Mouse (Mus musculus) skeletal muscle tissue, adult 2 months (tissue): ENCODE measurements around the gene Kremen1.

Source experiments
- DNase-seq: peaks from one replicate; pipeline ENCODE4 v3.0.0-alpha.2; 2012; ENCODE audit warnings: low read depth, low spot score

Kremen1 gene

GRCm38 (mm10) chr11:5269846-5270461, 8.6 kb upstream of the Kremen1 start:
- DNase-seq: no peak

GRCm38 (mm10) chr11:5265764-5266163, 4.4 kb upstream of the Kremen1 start:
- DNase-seq: peak; percentile 54

- no peak for DNase-seq
These were observed 1.8 kb upstream of the Kremen1 start for GRCm38 (mm10) chr11:5263078-5263730.

GRCm38 (mm10) chr11:5260942-5261459, 357 bp downstream of the Kremen1 start:
- no peak for DNase-seq

- DNase-seq: no peak
These were observed 1.3 kb downstream of the Kremen1 start for GRCm38 (mm10) chr11:5259944-5260598.

DNA sequence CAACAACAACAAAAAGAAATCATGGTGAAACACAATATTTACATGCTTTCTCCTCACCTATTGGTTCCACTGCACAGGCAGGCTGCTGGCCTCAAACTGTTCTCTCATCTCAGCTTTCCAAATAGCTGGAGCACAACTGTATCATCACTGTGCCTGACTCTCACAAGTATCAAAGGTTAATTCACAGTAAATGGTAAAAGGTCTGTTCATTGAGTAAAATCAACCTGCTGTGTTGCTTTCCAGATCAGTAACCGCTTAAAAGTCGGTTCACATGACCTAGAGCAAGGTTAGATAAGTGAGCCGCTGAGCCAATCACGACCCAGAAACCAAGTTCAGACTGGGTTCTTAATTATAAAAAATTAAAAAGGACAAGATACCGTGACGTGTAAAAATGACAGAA, 3.3 kb downstream of the Kremen1 start:
- no peak for DNase-seq

GRCm38 (mm10) chr11:5257151-5257862, 4.1 kb downstream of the Kremen1 start:
- no peak for DNase-seq

DNA sequence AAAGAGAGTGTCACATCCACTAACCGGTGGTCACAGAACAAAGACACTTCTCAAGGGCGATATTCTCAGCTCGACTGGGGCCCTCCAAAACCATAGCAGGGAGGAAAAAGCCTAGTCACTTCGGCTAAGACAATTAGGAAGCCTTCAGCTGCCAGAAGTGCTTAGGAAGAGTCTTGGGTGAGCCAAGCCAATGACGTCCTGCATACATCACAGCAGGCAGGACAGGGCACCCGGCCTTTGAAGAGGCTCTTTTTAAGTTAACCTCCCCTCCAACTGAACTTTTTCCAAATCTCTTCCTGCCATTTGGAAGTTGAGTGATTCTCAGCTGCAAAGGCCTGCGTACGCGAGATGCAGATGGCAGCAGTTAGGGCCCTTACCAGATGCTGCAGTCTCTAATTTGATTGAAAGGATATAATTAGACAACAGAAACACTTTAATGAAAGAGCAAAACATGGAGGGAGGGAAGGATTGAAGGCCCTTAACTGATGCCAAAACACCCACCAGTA, 5.8 kb downstream of the Kremen1 start:
- no peak for DNase-seq

DNA sequence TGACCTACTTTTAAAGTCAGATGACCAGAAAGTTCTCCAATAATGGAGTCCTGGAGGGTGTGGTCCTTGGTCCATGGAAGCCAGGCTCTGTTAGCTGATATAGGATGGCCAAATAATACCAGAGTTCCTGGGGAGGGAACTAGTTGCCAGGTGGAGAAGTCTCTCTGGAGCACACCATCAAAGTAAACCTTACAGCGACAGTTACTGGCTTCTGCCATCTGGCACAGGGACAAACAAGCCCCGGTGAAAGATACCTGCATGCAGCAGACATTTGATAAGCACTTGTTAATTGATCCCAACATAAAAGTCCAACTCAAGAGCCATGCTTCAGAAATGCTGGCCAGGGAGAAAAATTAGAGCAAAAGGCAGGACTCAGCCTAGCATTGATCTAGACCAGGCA, 7.3 kb downstream of the Kremen1 start:
- DNase-seq: no peak

DNA sequence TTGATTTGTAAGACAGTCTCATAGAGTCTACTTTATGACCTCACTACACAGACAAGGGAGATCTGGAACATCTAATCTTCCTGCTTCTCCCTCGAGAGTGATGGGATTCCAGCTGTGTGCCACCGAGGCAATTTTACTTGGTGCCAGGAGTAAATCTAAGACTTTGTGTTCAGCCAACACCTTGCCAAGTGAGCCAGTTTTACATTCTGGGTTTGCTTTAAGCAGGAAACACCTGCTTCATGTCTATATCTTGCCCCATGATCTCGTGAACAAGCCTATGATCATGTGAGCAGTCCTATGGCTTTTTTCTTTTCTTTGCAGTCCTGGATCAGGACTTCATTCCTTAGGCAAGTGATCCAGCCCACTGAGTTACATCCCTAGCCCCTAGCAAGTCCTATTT, 7.8 kb downstream of the Kremen1 start:
- DNase-seq: no peak

DNA sequence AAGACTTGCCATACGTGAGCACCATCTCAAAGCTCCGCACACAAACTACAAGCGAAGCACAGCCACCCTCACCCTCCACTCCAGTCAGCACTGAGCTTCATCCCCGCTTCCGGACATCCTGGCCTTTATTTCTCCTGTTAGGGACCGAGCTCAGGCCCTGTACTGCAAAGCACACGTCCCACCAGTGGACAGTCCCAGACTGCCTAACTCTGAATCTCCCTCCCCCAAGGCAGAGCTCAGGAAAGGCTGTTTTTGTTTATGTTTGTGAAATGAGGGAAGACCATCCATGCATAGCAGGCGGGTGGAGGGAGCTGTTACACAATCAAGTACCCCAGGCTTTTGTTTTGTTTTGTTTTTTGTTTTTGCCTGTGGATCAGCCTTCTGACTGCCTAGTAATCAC, 8.6 kb downstream of the Kremen1 start:
- DNase-seq: no peak

DNA sequence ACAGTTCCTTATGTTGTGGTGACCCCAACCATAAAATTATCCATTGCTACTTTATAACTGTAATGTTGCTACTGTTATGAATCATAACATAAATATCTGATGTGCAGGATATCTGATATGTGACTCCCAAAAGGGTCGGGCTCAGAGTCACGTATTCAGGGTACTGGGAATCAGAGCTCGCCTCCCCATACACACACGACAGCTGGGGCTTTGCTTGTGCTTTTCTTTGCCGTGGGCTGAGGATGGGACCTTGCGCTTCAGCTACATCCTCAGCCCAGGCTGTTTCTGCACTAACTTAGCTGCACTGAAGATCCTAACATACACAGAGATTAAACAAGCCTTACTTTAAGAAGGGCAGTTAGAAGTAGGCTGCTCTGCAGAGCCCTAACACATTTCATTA, 10.2 kb downstream of the Kremen1 start:
- no peak for DNase-seq

- no peak for DNase-seq
These were observed 13.2 kb downstream of the Kremen1 start for GRCm38 (mm10) chr11:5248200-5248599.

GRCm38 (mm10) chr11:5245431-5245830, 15.9 kb downstream of the Kremen1 start:
- no peak for DNase-seq

DNA sequence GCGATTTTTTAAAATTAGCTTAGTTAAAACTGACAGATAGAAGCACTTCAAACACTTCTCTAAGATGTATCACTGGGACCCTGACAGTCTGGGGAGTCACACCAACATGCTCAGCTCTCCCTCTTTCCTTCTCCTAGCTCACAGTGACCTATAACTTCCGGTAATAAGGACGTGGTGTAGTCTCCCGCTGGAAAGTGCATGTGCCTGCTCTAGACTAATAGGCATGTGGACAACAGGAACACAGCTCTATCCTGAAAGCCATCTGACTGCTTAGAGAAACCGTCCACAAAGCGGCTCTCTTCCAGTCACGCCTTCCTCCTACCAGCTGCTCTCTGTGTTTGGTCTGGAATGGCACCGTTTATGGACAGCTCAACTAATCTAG, 16.6 kb downstream of the Kremen1 start:
- DNase-seq: no peak

DNA sequence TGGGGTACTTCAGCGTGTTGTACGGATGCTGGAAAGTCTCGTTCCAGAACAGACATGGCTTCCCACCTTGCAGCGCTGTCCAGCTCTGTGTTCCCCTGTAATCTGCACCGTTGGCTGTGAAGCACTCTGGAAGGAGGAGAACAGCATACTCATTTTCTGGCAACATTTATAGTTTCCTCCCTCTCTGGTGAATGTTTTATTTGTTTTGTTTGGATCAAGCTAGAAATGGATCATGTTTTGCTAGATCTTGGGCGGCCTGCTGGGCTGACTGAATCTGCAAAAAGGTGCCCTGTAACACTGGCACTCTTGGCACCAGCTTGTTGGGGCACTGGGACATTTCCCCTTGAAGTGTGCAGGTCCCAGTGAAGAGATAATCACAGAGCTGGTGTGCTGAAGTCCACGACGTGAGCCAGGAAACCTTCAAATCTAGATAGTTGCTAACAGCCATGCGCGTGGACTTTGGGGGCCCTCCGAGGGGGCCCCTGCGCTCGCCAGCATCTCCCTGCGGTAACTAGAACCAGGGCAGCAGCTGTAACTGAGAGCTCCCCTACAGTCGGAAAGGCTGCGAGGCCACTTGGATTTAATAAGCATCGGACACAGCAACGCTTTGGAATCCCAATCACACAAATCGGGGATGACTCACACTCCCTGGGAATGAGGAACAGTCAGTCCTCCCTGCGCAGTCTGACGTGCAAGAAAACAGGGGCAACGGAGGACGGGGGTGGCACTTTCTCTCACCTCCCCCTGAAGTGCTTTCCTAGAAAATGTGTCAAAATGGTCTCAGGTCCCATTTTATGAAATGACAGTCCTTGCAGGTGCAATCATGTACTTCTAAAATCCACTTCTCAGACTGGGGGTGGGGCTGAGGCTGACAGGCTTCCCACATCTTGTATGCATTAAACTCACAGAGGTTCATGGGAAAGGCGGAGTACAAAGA, 17.3 kb downstream of the Kremen1 start:
- peak; percentile 68 for DNase-seq

DNA sequence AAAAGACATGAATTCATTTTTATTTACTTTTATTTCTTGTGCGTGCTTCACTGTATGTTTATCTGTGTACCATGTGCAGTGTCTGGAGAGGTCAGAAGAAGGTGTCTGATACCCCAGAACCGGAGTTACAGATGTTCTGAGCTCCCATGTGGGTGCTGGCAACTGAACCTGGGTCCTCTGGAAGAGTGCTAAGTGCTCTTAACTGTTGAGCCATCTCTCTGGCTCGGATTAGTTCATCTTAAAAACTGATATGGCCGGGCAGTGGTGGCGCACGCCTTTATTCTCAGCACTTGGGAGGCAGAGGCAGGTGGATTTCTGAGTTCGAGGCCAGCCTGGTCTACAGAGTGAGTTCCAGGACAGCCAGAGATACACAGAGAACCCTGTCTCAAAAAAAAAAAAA, 18.1 kb downstream of the Kremen1 start:
- DNase-seq: no peak

- DNase-seq: no peak
These were observed 19.2 kb downstream of the Kremen1 start for GRCm38 (mm10) chr11:5242158-5242557.

DNA sequence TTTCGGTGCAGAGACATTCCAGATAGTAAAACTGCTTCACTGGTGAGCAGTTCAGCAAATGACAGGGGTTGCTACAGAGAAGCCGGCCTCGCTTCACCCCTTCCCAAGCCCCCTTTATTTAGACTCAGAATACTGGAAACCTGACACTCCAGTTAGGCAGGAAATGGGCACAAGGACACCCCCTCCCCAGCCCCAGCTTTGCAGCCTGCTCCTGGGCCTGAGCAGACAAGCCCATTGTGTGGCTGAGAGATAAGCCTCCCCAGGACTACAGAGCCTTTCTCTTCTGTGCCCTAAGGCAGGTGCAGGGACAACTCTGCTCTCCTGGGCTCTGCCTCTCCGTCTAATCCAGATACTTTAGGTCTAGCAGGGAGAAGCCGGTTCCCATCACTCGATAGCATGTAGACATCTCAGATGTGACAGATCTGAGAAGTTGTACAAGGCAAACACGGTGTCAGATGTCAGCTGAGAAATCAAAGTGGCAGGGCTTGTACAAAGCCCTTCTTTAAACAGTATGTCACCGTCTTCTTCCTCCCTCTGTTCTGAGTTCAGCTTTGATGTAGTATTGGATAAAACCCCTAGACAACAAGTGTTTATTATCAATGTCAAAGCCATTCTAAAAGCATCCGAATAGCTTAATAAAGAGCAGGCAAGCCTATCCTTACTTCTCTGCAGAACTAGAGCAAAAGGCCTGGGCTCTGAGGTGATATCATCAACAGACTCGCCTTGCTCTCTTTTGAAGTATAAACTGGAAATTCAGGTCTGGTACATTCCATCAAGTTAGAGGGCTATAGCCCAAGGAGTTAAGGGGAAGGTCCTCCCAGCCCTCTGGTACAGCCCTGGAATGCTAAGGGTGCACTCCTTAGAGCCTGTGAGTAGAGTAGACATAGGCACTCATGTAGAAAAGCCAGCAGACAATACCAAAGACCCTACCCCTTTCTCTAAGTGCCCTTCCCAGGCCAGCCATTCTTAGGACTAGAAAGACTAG, 21.4 kb downstream of the Kremen1 start:
- no peak for DNase-seq
